Mouse (Mus musculus) heart, embryonic 12.5 days (tissue): ENCODE measurements at regions not wholly inside any gene's neighbourhood (a gene's known extent, or its start where the extent isn't known, plus 50 kb on each side); places are given as distances from the start of the nearest gene placed in this dataset. TPM values are rescaled to one million over a fixed set of nuclear protein-coding genes. Genes with fewer than 3 reads are reported as not detected.

ENCODE experiments used
- microRNA-seq: library from miRNA; unstranded; fragments of <30 nt; microRNA quantifications from one replicate; pipeline ENCODE4, GENCODE M21; 2017

Small RNA genes lying in the stretch of these regions (microRNA-seq; reads per million reads assigned to microRNA genes)
- not detected for gene Gm25693
